Mouse (Mus musculus) stomach, postnatal 0 days (tissue): ENCODE results near the gene Ccdc180.

Experiments
- CTCF ChIP-seq: IDR thresholded peaks from 2 replicates; pipeline ENCODE4 v1.5.1; 2016; ENCODE audit warnings: antibody characterized with exemption, low read depth, mild to moderate bottlenecking, moderate library complexity
- EP300 ChIP-seq: optimal IDR thresholded peaks from 2 replicates; pipeline ENCODE3; 2016; ENCODE audit warnings: antibody characterized with exemption

DNA sequence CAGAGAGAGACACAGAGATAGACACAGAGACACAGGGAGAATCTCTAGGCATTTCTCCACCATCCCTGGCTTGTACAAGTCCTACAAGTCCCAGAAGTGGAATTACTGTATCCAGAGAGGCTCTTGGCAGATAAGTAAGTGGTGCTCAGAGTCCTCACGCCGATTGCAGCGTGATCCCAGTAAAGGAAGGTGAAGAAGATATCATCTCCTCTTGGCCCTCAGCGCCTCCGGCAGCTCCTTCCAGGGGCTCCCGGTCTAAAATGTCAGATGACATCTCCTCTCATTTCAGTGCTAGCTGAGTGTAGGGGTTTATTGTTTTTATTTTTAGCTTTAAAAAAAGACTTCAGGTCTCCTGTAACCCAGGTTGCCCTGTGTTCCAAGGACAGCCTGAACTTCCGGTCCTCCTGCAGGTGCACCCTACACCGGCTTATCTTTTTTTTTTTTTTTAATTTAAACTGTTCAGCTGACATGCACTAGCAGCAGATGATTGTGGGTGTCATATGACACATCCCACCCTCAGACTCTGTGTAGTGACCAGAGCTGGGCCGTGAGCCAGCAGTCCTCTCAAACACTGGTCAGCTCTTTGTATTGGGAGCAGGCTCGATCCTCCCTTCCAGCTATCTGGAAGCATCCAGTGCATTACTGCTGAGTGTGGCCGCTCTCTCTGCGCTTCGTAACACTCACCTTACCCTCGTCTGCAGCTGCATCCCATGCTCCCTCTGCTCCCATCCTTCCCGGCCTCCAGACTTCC, 36.4 kb upstream of the Ccdc180 start:
- TF ChIP-seq CTCF (no peak), EP300 (no peak)
